Mouse (Mus musculus): ENCODE data around the gene Ptpn1.

The Ptpn1 gene

DNA sequence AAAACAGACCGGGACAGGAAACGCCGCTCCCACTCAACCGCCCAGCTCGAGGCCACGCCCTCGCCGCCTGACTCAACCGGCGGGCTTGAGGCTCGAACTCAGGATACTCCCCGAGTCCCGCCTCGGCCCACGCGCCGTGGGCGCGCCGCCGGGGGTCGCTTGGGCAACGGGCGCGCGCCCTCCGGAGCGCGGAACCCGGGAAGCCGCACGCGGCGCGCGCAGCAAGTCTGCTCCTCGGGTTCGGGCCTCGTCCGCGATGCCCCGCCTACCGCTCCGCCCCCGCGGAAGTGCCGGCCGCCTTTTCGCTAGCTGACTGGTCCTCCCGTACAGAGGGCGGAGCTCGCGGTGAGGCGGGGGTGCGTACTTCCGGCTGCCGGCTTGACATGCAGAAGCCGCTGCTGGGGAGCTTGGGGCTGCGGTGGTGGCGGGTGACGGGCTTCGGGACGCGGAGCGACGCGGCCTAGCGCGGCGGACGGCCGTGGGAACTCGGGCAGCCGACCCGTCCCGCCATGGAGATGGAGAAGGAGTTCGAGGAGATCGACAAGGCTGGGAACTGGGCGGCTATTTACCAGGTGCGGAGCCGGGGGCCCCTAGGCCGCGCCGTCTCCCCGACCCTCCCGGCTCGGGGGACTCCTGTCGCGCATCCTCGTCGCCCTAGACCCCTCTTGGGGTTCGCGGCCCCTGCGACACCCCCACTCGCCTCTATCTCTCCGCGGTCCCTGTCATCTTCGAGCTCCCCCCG lies at the start of gene Ptpn1:
TSS of gene Ptpn1 (plus strand) at position 73 of the 742 bp plus-strand sequence.
- DNase-seq, result peak; percentile 99

DNA sequence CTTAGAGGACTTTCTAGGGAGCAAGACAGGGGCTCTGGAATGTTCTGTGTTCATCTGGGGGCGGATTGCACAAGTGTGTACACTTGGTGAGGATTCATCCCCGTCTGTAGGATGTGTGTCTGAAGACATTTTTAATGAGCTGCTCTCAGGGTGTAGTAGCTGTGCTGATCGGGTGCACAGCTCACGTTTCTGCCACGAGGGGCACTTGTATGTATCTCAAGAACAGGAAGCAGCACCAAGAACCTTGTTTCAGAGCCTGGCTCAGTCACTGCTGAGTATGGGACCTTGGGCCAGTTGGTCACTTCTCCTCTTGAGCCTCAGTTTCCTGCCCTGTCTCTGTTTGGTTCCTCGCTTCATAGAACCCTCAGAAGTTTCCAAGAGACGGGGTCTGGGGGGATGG lies 45.4 kb upstream of the Ptpn1 start:
- DNase-seq, result no peak

DNA sequence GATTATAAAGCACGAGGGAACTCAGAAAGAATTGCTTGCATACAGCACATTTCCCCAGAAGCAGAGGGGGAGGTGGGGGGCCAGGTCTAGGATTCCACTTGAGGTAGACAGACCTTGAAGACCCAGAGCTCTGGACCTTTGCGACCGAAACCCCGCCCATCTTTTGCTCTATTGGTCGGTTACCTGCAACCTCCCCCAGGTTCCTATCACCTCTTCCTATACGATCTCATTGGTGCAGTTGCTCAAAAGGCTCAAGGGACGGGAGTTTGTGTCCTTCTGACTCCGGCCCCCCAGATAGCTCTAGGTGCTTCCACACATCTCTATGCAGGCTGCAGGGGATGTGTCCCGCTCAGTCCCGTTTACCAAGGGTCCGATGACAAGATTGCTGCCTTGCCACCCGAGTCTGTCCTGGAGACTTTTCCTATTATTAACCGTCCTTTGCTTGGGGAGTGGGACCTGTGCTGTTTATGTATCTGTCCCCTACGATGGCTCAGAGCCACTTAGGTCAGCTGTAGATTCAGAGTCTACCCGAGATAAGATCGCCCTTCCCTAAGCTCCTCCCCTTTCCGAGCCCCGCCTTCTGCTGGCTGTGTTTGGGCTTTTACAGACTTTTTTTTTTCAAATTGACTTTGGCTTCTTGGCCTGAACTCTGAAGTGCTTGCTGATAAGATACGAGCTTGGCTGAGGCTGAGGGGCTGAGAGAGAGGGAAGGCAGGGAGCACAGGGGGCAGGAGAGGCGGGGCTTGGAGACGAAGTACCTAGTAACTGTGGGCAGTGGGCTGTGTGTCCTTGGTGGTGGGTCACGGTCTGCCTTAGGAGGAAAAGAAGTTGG lies 44.1 kb upstream of the Ptpn1 start:
- DNase-seq, result peak; percentile 50

DNA sequence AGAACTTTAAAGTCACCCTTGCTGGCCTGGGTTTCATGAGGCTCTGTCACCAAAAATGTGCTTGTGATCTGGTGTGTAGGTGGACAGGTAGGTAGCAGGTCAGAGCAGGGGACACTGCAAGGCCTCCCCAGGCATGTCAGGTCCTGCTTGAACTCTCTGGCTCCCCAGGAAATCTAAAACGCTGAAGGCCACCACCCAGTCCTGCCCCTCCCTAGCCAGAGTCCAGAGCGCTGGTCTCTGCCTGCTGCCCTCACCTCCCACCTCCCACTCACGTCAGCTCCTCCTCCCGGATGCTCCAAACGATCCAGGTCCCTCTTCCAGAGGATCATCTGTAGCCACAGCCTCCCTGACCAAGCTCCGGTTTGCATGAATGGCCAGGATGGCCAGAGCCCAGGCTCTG lies 43.0 kb upstream of the Ptpn1 start:
- DNase-seq, result no peak

- no peak for DNase-seq
These were observed 42.0 kb upstream of the Ptpn1 start for GRCm38 (mm10) chr2:167889886-167890285.

DNA sequence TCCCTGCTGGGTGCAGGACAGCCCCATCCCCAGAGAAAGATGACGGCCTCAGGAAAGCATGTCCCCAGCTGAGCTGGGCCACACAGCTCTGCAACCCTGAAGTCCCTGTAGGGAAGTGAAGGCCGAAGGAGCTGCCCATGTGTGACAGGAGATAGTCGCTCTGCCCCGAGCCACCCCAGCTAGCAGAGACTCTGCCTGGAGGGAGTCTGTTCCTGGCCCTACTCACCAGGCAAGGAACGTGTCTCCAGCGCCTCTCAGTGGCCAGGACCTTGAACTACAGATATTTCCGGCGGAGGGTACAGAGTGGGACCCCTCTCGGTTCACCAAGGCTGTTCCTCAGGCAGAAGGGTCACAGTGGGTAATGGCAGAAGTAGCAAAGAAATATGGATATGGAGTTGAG lies 39.9 kb upstream of the Ptpn1 start:
- peak; percentile 71 for DNase-seq

- no peak for DNase-seq
These were observed 38.2 kb upstream of the Ptpn1 start for GRCm38 (mm10) chr2:167893680-167894079.

- DNase-seq, result peak; percentile 85
These were observed 36.9 kb upstream of the Ptpn1 start for GRCm38 (mm10) chr2:167894948-167895372.

DNA sequence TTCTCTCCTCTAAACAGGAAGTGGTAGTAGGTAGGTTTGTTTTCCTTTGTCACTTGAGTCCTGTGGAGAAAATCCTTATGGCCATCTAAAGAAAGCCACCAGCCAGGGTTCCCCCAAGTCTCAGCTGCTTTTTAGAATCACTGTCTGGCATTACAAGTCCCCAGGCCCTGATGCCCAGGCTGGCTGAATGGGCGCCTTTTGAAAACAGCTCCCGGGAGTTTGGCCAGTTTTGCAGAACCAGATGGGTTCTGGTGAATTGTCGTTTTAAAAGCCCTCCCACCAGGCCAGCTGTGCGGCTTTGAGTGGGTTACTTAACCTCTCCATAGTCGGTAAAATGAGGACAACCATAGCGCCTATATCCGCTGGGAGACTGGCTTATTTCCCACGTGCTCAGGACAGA lies 34.0 kb upstream of the Ptpn1 start:
- no peak for DNase-seq

- DNase-seq, result no peak
These were observed 31.9 kb upstream of the Ptpn1 start for GRCm38 (mm10) chr2:167899989-167900421.

DNA sequence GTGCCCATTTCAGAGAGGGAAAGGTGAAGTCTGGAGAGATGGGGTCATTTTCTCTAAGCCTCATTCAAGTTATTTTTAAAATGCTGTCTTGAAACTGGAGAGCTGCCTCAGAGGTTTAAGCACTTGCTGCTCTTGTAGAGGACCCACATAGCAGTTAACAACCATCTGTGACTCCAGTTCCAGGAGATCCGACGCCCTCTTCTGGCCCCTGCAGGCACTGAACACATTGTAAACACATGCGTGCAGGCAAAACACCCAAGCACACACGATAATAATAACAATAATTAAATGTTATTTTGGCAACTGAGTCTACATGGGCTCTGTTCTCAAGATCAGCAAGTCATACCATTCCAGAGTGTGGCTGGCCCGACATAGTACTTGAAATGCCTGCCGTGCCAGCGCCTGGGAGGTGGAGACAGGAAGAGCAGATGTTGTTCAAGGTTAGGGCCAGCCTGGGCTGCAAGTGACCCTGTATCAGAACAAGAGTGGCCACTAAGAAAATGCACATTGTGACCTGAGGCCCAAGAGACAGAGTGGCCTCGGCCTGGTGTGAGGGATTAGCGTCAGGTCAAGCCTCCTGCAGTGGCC lies 29.6 kb upstream of the Ptpn1 start:
- no peak for DNase-seq

DNA sequence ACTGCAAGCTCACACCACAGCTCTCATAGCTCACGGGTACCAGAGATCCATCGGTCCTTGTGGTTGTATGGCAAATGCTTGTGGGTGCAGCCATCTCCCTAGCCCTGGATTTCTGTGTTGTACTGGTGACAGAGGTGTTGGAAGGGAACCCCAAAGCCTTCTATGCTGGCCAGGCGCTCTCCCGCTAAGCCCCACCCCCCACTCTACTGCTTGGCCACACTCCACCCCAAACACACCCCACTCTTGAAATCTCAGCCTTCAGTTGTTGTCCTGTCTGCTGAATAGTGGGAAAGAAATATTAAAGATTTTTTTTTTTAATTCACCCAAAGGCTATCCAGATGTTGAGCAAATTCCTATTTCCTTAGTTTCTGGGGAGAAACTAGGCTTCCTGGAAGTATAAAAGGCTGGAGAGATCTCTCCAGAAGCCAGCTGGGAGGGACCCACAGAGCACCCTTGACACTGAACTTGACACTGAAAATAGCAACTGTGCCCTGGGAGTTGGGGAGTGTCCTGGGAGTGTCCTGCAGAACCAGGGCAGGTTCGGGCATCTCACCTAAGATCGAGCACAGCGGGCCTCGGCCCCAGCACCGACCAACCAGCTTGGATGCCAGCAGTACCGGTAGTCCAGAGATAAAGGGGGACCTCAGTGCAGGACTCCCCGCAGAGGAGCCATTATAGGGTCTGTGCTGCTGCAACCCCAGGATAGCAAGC lies 28.5 kb upstream of the Ptpn1 start:
- DNase-seq, result no peak

GRCm38 (mm10) chr2:167904621-167905367 lies 27.1 kb upstream of the Ptpn1 start:
- no peak for DNase-seq

DNA sequence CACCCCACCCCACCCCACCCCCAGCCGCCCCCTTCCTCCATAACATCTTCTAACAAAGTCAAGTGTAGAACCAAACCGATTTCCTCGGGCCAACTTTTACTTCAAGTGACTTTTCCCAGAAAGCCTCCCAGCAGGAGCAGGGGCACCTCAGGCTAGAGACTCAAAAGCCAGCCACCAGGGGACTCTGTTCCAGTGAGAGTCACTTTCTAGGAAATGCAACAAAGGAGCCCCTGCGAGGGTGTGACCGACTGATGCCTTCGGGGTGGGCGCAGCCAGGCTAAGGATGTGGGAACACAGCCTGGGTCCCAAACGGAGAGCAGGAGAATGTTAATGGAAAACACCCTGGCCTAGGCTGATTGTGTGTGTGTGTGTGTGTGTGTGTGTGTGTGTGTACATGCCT lies 26.3 kb upstream of the Ptpn1 start:
- no peak for DNase-seq

DNA sequence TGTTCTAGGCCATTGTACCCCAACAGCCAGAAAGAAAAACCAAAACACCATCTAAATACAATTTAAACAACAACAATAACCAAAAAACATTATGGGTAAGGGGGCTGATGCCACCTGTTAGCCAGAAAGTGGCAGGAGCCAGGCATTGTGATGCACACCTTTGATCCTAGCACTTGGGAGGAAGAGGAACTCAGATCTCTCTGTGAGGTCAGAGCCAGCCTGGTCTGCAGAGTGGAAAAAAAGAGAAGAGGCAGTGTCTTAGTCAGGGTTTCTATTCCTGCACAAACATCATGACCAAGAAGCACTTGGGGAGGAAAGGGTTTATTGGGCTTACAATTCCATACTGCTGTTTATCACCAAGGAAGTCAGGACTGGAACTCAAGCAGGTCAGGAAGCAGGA lies 25.1 kb upstream of the Ptpn1 start:
- DNase-seq, result no peak

- no peak for DNase-seq
These were observed 22.2 kb upstream of the Ptpn1 start for GRCm38 (mm10) chr2:167909531-167910177.

GRCm38 (mm10) chr2:167910178-167910540 lies 21.7 kb upstream of the Ptpn1 start:
- no peak for DNase-seq

- no peak for DNase-seq
These were observed 20.3 kb upstream of the Ptpn1 start for GRCm38 (mm10) chr2:167911511-167911910.

DNA sequence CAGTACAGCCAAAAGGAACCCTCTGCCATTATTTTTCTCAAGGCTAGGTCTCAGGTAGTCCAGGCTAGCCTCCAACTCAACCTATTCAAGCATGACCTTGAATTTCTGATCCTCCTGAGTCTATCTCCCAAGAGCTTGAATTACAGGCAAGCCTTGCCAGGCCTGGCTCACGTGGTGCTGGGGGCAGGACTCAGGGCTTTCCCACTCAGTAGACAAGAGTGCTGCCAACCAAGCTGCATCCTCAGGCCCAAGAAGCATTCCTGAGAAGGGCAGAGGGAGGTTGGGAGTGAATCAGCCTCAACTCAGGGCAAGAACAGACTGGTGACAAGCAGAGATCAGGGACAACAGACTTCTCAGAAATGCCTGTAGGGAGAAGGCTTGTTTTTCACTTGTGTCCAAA lies 12.8 kb upstream of the Ptpn1 start:
- DNase-seq, result no peak

DNA sequence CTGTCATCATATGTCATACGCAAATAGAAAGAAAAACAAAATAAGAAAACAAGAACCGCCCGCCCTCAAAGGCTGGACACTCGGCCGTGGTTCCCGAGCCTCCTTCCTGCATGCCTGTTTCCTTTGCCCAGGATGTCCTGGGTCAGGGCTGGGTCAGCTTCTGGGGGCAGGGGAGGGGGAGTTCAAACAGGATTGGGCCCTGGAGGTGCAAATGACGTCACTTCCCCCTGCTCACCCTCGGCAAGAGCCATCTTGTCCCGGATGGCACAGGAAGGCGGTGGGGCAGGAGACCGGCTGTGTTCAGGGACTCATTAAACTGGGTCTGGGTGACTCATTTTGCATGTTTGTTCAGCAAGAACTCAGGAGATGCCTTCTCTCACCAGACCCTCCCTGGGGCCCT lies 11.8 kb upstream of the Ptpn1 start:
- DNase-seq, result no peak

- DNase-seq, result no peak
These were observed 10.8 kb upstream of the Ptpn1 start for GRCm38 (mm10) chr2:167920960-167921495.

- DNase-seq, result no peak
These were observed 10.0 kb upstream of the Ptpn1 start for GRCm38 (mm10) chr2:167921823-167922222.

All from thymus, postnatal 25 days (tissue).